Mouse (Mus musculus) layer of hippocampus, adult 9-10 months (tissue): ENCODE measurements around the gene Itfg1.
A peak's percentile ranks its signal among the peaks of the same experiment; 100 is the strongest.

Source experiments
- DNase-seq: peaks from one replicate; pipeline ENCODE4 v3.0.0; 2022; ENCODE audit warnings: low spot score

The Itfg1 gene

DNA sequence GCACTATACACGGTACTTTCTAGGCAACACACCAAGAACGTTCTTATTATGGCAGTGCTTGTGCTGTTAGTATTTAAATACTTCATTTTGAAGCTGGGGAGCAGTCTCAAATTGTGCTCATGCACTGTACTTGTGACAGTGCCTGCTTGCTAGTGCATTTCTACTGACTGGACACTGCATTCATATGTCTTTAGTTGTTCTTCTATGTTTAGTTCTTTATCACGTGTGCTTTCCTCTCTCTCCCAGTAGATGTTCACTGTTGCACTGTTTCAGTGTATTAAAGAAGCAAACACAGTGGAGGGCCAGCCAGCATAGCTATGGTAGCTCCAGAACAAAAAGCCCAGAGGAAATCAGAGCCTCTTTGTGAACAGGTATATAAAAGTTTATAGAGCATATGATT is 110.2 kb downstream of the Itfg1 start:
- DNase-seq: no peak

DNA sequence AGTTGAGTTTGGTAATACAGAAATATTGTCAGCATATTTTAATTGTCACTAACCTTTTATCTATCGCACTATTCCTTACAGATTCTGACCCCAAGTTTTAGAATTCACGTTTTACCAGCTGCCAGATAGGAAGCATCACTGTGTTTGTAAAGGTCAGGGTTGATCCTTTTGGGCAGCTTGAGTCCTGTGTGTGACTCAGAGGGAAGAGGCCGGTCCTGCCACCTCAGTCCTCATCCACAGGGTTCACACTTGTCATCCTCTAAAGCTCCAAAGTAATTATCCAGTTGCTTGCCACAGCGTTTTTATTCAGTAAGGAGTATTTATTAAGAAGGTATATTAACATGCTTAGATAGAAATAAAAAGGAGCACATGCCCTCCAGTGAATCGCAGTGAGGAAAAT is 123.5 kb downstream of the Itfg1 start:
- no peak for DNase-seq

DNA sequence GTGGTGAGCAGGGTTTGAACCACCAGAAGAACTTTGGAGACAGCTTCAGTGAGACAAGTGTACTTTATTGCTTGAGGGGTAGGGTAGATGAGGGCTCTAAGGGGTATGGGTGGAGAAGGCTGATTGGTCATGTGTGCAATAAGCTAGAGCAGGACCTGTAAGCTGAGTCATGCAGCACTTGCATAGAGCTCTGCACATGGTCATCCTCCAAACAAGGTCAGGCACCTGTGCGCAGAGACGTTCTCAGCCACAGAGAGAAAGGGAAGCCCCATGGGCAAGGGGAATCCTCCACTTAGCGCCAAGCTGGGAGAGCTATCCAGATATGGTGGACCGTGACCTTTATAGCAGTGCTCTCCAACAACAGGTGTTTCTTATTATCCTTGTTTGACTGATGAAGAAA is 124.0 kb downstream of the Itfg1 start:
- no peak for DNase-seq

DNA sequence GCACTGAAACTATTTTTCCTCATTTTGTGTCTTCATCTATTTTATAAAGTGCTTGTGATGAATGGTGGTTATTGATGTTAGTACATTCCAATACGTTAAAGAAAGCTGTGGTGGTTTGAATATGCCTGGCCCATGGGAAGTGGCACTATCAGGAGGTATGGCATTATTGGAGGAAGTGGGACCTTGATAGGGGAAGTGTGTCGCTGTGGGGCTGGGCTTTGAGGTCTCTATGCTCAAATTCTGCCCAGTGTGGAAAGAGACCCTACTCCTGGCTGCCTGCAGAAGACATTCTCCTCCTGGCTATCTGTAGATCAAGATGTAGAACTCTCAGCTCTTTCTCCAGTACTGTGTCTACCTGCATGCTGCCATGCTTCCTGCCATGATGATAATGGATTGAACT is 133.7 kb downstream of the Itfg1 start:
- DNase-seq: no peak

DNA sequence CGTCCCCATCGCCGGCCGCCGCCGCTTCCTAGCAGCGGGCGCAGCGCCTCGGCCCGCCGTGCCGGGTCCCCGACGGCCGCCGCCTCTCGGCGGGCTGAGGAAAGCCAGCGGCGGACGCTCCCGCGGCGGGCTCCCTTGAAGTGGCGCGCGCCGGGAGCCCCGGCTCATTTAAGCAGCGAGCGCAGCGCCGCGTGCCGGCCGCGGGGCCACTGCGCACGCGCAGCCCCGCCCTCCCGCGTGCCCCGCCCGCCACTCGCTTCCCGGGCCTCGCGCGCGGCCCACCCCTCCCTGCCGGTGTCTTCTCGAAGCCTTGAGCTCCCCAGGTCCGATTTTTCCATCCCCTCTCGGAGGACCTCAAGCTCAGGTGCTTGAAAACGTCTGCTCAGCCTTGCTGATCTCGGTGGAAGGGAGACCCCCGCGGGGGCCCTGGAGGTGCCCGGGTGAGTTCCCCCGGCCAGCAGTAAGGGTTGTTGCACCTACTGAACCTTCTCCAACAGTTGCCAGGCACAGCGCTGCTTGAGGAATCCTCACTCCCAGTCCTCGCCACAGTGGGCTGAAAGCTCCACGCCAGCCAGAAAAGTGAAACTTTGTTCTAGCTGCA is 139.9 kb downstream of the Itfg1 start, which contains the start of gene Neto2:
Neto2 (minus strand) TSS at position 174 of the 601 bp plus-strand sequence.
- DNase-seq: peak; percentile 10

DNA sequence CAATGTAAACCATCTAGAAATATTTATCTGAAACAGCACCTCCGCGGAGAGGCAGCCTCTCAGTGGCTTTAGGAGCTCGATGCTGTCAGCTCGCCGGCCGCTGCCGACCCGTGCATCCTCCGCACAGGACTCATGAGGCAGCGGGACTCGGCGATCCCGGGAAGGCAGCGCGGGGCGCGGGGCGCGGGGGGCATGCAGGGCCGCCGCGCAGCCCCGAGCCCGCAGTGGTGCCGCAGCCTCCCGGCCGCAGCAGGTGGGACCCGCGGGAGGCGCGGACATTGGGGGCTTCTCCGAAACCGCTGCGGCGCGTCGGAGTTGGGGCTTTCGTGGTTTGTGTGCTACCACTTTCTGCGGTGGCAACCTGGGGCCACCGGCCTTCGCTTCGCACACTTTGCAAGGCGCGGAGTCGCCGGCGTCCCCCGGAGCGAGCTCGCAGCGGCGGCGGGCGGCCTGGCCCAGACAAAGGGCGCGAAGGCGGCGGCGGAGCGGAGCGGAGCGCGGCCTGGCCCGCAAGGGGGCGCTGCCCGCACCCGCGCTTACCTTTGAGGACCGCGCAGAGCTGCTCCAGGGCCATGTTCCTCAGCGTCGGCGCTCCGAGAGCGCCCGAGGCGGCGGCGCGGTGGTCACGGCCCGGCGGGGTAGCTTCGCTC is 140.5 kb downstream of the Itfg1 start:
- DNase-seq: no peak

DNA sequence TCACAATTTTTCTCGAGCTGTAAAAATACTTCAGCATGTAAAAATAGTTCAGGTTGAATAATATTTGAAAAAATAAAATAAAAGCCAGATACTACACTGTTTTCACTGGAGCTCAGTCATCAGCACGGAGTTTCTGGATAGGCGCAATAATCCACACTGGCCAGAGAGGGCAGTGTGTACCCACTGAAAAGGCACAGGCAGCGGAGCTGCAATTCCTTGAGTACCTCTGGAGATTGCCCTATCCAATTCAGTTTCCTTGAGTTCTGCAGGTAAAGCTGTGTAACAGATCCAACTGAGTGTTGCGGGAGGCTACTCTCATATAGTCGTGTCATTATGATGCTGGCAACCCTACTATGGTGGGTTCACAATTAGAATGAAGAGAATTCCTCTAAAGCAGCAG is 141.7 kb downstream of the Itfg1 start:
- peak; percentile 56 for DNase-seq
